Mouse (Mus musculus) ES-E14 (cell line): ENCODE results near the gene Bri3. TPM values are rescaled to one million over a fixed set of nuclear protein-coding genes. Genes with fewer than 3 reads are reported as not detected.

Experiments used
- DNase-seq: peaks from one replicate; pipeline ENCODE4 v3.0.0-alpha.2; 2013; ENCODE audit warnings: low read depth, low spot score
- H3K27ac ChIP-seq: 2 replicates; pipeline ENCODE4 v1.5.1; 2012; ENCODE audit warnings: low read depth, mild to moderate bottlenecking, low read length, moderate library complexity, mixed read lengths; ENCODE audit not compliant: poor library complexity, insufficient read depth, severe bottlenecking
- H3K36me3 ChIP-seq: 2 replicates; pipeline ENCODE4 v1.6.1; 2012; ENCODE audit warnings: mild to moderate bottlenecking, low read length, moderate library complexity, mixed read lengths; ENCODE audit not compliant: control insufficient read depth, poor library complexity, insufficient read depth, severe bottlenecking
- H3K4me1 ChIP-seq, 2 experiments: fragments of 150-350 bp in 1 of 2; sonication (generic) in 1 of 2; 2 replicates each; pipeline ENCODE4 v1.6.1; 2012; ENCODE audit warnings: low read length in 2 of 2, mild to moderate bottlenecking in 1 of 2, mixed read lengths in 1 of 2; ENCODE audit not compliant: control insufficient read depth in 2 of 2, insufficient read depth in 2 of 2, poor library complexity in 1 of 2
- H3K4me3 ChIP-seq, 2 experiments: fragments of 150-350 bp in 1 of 2; sonication (generic) in 1 of 2; 2 replicates each; pipeline ENCODE4 v1.5.1; 2012; ENCODE audit warnings: low read length in 2 of 2, low read depth in 1 of 2, mild to moderate bottlenecking in 1 of 2, mixed read lengths in 1 of 2; ENCODE audit not compliant: insufficient read depth in 1 of 2, poor library complexity in 1 of 2, severe bottlenecking in 1 of 2
- H3K9ac ChIP-seq: 2 replicates; pipeline ENCODE4 v1.6.1; 2012; ENCODE audit warnings: low read depth, mild to moderate bottlenecking, low read length, mixed read lengths; ENCODE audit not compliant: poor library complexity, insufficient read depth, severe bottlenecking
- H3K9me3 ChIP-seq: fragments of 150-350 bp; sonication (generic); 2 replicates; pipeline ENCODE4 v1.6.1; 2012; ENCODE audit warnings: low read depth, mild to moderate bottlenecking, low read length; ENCODE audit not compliant: control insufficient read depth, insufficient read depth
- CHD2 ChIP-seq: IDR thresholded peaks from 2 replicates; pipeline ENCODE4 v1.6.1; 2014; ENCODE audit warnings: mild to moderate bottlenecking, low read depth, low read length, inconsistent platforms
- HCFC1 ChIP-seq: IDR thresholded peaks from 2 replicates; pipeline ENCODE4 v1.6.1; 2012; ENCODE audit warnings: low read length, inconsistent platforms, borderline replicate concordance; ENCODE audit not compliant: insufficient read depth
- MAFK ChIP-seq: IDR thresholded peaks from 2 replicates; pipeline ENCODE4 v1.6.1; 2014; ENCODE audit warnings: mild to moderate bottlenecking, low read depth, low read length, inconsistent platforms; ENCODE audit not compliant: insufficient read depth
- ZC3H11A ChIP-seq: IDR thresholded peaks from 2 replicates; pipeline ENCODE4 v1.6.1; 2012; ENCODE audit warnings: low read depth, mild to moderate bottlenecking, inconsistent platforms, low read length, borderline replicate concordance
- ZNF384 ChIP-seq: IDR thresholded peaks from 2 replicates; pipeline ENCODE4 v1.6.1; 2012; ENCODE audit warnings: low read depth, low read length, inconsistent platforms
- in situ Hi-C, 2 experiments: fragments of 600-800 bp; cut with MboI; formaldehyde crosslinking; loops; one replicate each; pipeline ENCODE4 v1.15.1; 2025; ENCODE audit warnings: low sequenced_read_pairs in 2 of 2, inconsistent platforms in 1 of 2; ENCODE audit not compliant: unreplicated experiment in 2 of 2
- total RNA-seq: library from RNA; depleted of rRNA; stranded (reverse); fragments of 300-350 nt; gene quantifications from 2 replicates; pipeline ENCODE4 v1.2.3, GENCODE M21; 2012

The Bri3 gene
- total RNA-seq, 1 experiment, result 26.4 TPM

GRCm38 (mm10) chr5:144447975-144448374 is 203.7 kb downstream of the Bri3 start:
- Histone ChIP-seq H3K9ac (no peak overlapping the region), H3K9me3 (no peaks in the 10 kb centered on the region), H3K4me3 (no peak overlapping the region), H3K36me3 (no peaks in the 10 kb centered on the region), H3K27ac (no peak overlapping the region), H3K4me1 (peaks cover 1 to 10% of the 10 kb centered on the region in 2 experiments; a peak in 1 of 4 replicates)
- no peak for DNase-seq
- no peak for TF ChIP-seq MAFK
- TF ChIP-seq CHD2, result no peak
- TF ChIP-seq HCFC1, result no peak
- TF ChIP-seq ZNF384, result no peak
- TF ChIP-seq ZC3H11A, result no peak
- in situ Hi-C loops, result no loop called here

DNA sequence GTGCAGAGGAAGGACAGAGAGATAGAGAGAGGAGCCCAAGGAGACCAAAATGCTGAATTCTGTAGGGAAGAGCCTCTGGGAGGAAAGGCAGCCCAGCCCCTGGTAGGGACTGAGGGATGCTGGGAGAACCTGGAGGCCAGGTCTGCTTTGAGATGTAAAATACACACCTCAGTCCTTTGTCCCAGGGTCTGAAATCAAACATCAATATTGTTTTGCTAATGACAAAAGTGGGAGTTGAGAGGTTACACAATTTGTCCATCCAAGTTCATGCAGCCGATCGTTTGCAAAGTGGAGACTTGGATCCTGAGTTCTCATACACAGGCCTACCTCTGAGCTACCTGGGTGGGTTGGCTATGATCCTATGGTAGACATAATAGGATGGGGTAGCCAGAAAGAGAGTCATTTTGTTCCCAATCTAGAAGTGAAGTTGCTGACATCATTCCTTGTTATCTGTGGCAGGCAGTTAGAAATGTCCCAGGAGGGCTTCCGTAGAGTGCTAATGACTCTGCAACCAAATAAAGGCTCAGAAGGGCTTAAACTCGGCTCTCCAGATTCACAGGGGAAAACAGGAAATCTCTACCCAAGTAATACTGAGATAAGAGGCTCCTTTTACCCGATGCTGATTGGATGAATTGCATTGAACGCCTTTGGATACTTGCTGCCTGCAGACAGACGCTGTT is 208.7 kb downstream of the Bri3 start:
- H3K36me3 ChIP-seq, result no peaks in the 10 kb centered on the region
- H3K9me3 ChIP-seq, result no peaks in the 10 kb centered on the region
- H3K4me3 ChIP-seq, result peak overlapping the region; percentile 22 to 53; a peak in 3 of 4 replicates
- H3K4me1 ChIP-seq, result peaks cover 1 to 14% of the 10 kb centered on the region in 2 experiments; a peak in 2 of 4 replicates
- peak overlapping the region; percentile 54 for H3K9ac ChIP-seq
- in situ Hi-C loops, result no loop called here
- H3K27ac ChIP-seq, result peak overlapping the region; percentile 45; the same call in 1 of the 2 replicates
- no peak for TF ChIP-seq CHD2
- TF ChIP-seq MAFK, result peak; percentile 77
- peak; percentile 78 for DNase-seq

DNA sequence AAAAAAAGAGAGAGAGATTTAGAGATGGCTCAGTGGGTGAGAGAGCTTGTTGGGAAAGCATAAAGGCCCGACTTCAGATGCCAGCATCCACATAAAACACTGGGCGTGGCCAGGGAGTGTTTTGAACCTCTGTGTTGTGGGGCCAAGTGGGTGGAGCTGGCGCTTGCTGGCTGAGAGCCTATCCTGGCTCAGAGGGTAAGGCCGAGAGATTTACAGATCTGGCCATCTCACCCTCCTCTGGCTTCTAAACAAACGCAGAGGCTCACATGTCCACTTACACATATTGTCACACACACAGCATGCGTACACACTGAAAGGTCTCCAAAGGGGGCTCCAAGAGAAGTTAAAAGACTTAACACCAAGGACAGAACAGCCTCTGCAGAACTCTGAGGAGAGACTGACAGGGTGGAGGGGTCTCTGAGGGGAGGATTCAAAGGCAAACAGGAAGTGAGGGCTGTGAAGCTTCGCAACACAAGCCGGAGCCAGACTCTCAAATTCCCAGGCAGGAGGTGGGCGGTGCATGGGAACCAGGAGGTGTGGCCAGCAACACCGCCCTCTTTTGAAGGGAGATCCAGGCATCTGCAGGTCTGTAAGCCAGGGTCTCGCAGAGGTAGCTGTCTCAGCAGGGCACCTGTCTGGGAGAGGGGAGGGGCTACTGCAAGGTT is 213.5 kb downstream of the Bri3 start:
- no peak overlapping the region for H3K27ac ChIP-seq
- peak overlapping the region; percentile 8 to 20; a peak in 1 of 4 replicates for H3K4me3 ChIP-seq

GRCm38 (mm10) chr5:144466987-144467386 is 222.8 kb downstream of the Bri3 start:
- in situ Hi-C loops, result no loop called here
- DNase-seq, result peak; percentile 55
- no peaks in the 10 kb centered on the region for H3K36me3 ChIP-seq
- no peak overlapping the region for H3K4me3 ChIP-seq
- peaks cover 0 to 10% of the 10 kb centered on the region in 2 experiments; a peak in 1 of 4 replicates for H3K4me1 ChIP-seq
- no peaks in the 10 kb centered on the region for H3K9me3 ChIP-seq
- no peak overlapping the region for H3K9ac ChIP-seq
- H3K27ac ChIP-seq, result no peak overlapping the region
- no peak for TF ChIP-seq ZC3H11A
- TF ChIP-seq HCFC1, result no peak
- no peak for TF ChIP-seq ZNF384
- no peak for TF ChIP-seq CHD2
- TF ChIP-seq MAFK, result no peak

More for the DNA sequence above, 213.5 kb downstream of the Bri3 start:
- H3K36me3 ChIP-seq, result no peaks in the 10 kb centered on the region
- DNase-seq, result peak; percentile 66
- no peak overlapping the region for H3K9ac ChIP-seq
- peaks cover 0 to 10% of the 10 kb centered on the region in 2 experiments; a peak in 2 of 4 replicates for H3K4me1 ChIP-seq
- TF ChIP-seq ZC3H11A, result no peak
- no peak for TF ChIP-seq ZNF384
- no peak for TF ChIP-seq CHD2
- no peak for TF ChIP-seq HCFC1
- in situ Hi-C loops, result no loop called here
- H3K9me3 ChIP-seq, result no peaks in the 10 kb centered on the region
